Mouse (Mus musculus) liver, embryonic 12.5 days (tissue): ENCODE results near the gene Tmod3. TPM values are rescaled to one million over a fixed set of nuclear protein-coding genes. Genes with fewer than 3 reads are reported as not detected.
A peak's percentile ranks its signal among the peaks of the same experiment; 100 is the strongest.
"Not testable (repeated sequence)": the region's sequence is repeated elsewhere in the genome, so short reads cannot be mapped to it uniquely, and the experiment has no call there.

Source experiments
- ATAC-seq: fragments of 200-750 bp; cut with Nextera tagmentation; 2 replicates; pipeline ENCODE4 v1.8.0; 2017; ENCODE audit warnings: moderate number of reproducible peaks, mild to moderate bottlenecking, moderate library complexity
- H3K27ac ChIP-seq: fragments of 300-500 bp; sonication (generic); 2 replicates; pipeline ENCODE4 v1.5.1; 2016; ENCODE audit warnings: mild to moderate bottlenecking
- H3K27me3 ChIP-seq: fragments of 300-500 bp; sonication (generic); replicated peaks from 2 replicates; pipeline ENCODE4 v1.6.1; 2016; ENCODE audit warnings: mild to moderate bottlenecking, moderate library complexity
- H3K36me3 ChIP-seq: fragments of 300-500 bp; sonication (generic); 2 replicates; pipeline ENCODE4 v1.6.1; 2016; ENCODE audit warnings: mild to moderate bottlenecking, moderate library complexity
- H3K4me1 ChIP-seq: fragments of 300-500 bp; sonication (generic); 2 replicates; pipeline ENCODE4 v1.6.1; 2016
- H3K4me2 ChIP-seq: fragments of 300-500 bp; sonication (generic); 2 replicates; pipeline ENCODE4 v1.6.1; 2016; ENCODE audit warnings: mild to moderate bottlenecking, moderate library complexity
- H3K4me3 ChIP-seq: fragments of 300-500 bp; sonication (generic); 2 replicates; pipeline ENCODE4 v1.5.1; 2016; ENCODE audit warnings: mild to moderate bottlenecking, moderate library complexity
- H3K9ac ChIP-seq: fragments of 300-500 bp; sonication (generic); 2 replicates; pipeline ENCODE4 v1.6.1; 2016; ENCODE audit warnings: mild to moderate bottlenecking, moderate library complexity
- H3K9me3 ChIP-seq: fragments of 300-500 bp; sonication (generic); replicated peaks from 2 replicates; pipeline ENCODE4 v1.6.1; 2016; ENCODE audit warnings: mild to moderate bottlenecking, moderate library complexity
- WGBS: fragments of 180-500 bp; shearing (Covaris S2); methylation state at CpG from one replicate; pipeline ENCODE4 v1.1.7; 2016; ENCODE audit not compliant: insufficient replicate concordance; 5-methylcytosine and 5-hydroxymethylcytosine counted together
- polyA plus RNA-seq: library from polyadenylated mRNA; unstranded; fragments of >200 nt; fragmentation: Nextera tagmentation; extraction: Ambion mirVana; gene quantifications from 2 replicates; pipeline ENCODE4 v1.2.1, GENCODE M21; 2016

Tmod3 gene
- polyA plus RNA-seq, 1 experiment from 2014 or later, result 37.6 TPM

DNA sequence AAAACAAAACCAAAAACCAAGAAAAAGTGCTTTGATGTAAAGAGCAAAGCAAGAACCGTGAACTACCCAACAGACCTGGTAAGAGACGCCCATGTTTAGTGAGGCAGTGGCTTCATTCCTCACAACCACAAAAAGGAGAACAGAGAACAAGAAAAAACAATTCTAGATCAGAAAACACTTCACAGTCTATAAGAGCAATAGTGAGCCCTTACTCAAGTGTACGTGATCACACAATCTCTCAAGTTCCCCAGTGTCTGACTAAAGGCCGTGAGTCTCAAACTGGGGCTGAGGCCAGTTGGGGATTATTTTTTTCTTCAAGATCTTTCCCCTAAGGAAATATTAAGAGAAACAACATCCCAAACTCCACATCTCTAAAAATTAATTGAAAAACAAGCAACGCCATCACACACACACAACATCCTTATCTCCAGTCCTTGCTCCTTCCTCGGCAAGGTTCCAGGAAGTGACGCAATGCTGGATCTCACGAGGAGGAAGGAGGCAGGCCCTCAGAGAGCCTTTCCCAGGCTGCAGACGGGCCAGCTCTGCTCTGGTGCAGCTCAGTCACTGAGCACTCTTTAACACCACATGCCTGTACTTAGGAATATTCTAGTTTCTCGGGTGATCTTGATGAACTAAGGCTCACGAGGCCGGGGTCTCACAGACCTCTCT, 12.4 kb downstream of the Tmod3 start:
- no peaks in the 10 kb centered on the region for H3K9me3 ChIP-seq
- no peak overlapping the region for H3K27ac ChIP-seq
- H3K36me3 ChIP-seq, result no peaks in the 10 kb centered on the region
- H3K4me3 ChIP-seq, result no peak overlapping the region
- peaks cover 61% of the 10 kb centered on the region for H3K4me1 ChIP-seq
- ATAC-seq, result peak; percentile 79
- no peaks in the 10 kb centered on the region for H3K27me3 ChIP-seq
- peak overlapping the region; percentile 52 for H3K4me2 ChIP-seq
- H3K9ac ChIP-seq, result peak overlapping the region; percentile 15
- WGBS, result 43% methylated on average over 12 of the region's 12 CpGs

DNA sequence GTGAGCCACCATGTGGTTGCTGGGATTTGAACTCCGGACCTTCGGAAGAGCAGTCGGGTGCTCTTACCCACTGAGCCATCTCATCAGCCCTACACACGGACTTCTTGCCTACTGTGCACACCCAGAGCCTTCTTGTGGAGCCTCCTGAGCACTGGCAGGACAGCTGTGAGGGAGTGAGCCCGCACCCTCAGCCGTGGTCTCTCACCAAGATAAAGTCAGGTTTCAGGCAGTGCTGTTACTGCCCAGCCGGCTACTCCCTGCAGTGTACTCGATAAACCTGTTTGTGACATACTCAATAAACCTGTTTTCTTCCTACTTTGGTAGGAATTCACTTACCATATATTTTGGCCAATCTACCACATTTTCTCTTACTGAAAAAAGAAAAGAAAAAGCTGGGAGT, 13.9 kb downstream of the Tmod3 start:
- Histone ChIP-seq H3K4me1 (peaks cover 62% of the 10 kb centered on the region), H3K27ac (no peak overlapping the region), H3K4me2 (no peak overlapping the region), H3K9ac (no peak overlapping the region), H3K27me3 (no peaks in the 10 kb centered on the region), H3K36me3 (no peaks in the 10 kb centered on the region), H3K9me3 (no peaks in the 10 kb centered on the region), H3K4me3 (no peak overlapping the region)
- peak; percentile 79 for ATAC-seq
- 45% methylated on average over 8 of the region's 8 CpGs for WGBS

DNA sequence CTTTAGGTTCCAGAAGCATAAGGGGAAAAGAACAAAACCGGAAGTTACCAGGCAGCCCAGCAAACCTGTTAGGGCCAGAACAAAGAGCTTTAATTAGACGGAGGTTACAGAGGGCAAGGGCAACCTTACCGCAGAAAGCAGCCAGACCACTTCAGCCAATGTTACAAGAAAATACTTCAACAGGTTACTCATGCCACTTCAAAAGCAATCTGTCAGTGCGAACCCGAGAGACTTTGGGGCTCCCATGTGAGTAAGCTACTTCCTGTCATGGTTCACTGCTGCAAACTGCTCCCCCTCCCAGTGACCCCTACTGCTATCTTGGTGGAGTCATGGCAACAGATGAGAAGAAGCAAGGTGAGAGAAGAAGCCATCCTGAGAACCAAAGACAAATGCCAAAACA, 18.0 kb downstream of the Tmod3 start:
- ATAC-seq, result no peak
- no peaks in the 10 kb centered on the region for H3K9me3 ChIP-seq
- H3K4me1 ChIP-seq, result peaks cover 53% of the 10 kb centered on the region
- 21% methylated on average over 5 of the region's 5 CpGs for WGBS
- H3K4me2 ChIP-seq, result no peak overlapping the region
- no peak overlapping the region for H3K9ac ChIP-seq
- H3K27ac ChIP-seq, result no peak overlapping the region
- H3K36me3 ChIP-seq, result no peaks in the 10 kb centered on the region
- H3K27me3 ChIP-seq, result no peaks in the 10 kb centered on the region
- H3K4me3 ChIP-seq, result no peak overlapping the region

DNA sequence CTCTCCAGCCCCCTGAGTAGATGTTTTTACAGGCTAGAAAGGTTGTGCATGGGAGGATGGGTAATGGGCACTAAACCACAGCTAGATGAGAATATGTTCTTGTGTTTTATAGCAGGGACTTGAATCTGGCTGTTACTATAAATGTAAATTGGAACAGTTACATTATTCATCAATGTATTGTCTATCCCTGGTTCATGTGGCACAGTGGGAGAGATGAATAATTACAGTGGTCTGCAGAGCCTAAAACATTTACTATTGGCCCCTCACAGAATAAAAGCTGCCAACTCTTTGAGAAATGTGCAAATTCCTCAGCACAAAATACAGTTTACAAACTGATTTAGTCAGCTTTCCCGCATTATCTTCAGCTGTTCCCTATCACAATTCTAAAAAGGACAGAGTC, 23.0 kb downstream of the Tmod3 start:
- Histone ChIP-seq H3K36me3 (peaks cover 4% of the 10 kb centered on the region; the same call in 1 of the 2 replicates), H3K9ac (no peak overlapping the region), H3K9me3 (no peaks in the 10 kb centered on the region), H3K4me1 (peaks cover 15% of the 10 kb centered on the region), H3K27ac (no peak overlapping the region), H3K4me3 (no peak overlapping the region), H3K4me2 (no peak overlapping the region), H3K27me3 (no peaks in the 10 kb centered on the region)
- 78% methylated on average over 1 of the region's 1 CpGs for WGBS
- ATAC-seq, result no peak

DNA sequence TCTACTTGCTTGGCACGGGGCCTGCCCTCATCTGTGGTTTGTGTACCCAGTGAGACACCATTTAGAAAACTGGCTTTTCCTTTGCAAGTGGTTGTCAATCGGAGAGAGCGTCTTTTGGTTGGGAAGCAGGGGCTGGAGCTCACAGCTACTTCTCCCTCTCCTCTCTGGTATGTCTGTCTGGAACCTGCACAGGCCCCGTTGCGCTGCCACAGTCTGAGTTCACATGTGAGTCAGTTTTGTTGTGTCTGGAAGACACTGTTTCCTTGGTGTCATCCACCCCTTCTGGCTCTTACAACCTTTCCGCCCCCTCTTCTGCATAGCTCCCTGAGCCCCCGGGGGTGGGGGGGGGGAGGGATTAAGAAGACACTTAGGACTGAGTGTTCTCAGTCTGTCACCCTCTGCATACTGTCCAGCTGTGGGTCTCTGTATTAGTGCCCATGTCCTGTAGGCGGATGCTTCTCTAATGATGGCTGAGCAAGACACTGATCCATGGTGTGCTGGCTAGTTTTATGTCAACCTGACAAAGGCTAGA, 25.0 kb downstream of the Tmod3 start:
- ATAC-seq, result no peak
- no peak overlapping the region for H3K9ac ChIP-seq
- H3K36me3 ChIP-seq, result peaks cover 8% of the 10 kb centered on the region
- no peak overlapping the region for H3K4me2 ChIP-seq
- no peak overlapping the region for H3K27ac ChIP-seq
- peaks cover 12% of the 10 kb centered on the region for H3K4me1 ChIP-seq
- 81% methylated on average over 8 of the region's 8 CpGs for WGBS
- no peak overlapping the region for H3K4me3 ChIP-seq
- no peaks in the 10 kb centered on the region for H3K27me3 ChIP-seq
- no peaks in the 10 kb centered on the region for H3K9me3 ChIP-seq

DNA sequence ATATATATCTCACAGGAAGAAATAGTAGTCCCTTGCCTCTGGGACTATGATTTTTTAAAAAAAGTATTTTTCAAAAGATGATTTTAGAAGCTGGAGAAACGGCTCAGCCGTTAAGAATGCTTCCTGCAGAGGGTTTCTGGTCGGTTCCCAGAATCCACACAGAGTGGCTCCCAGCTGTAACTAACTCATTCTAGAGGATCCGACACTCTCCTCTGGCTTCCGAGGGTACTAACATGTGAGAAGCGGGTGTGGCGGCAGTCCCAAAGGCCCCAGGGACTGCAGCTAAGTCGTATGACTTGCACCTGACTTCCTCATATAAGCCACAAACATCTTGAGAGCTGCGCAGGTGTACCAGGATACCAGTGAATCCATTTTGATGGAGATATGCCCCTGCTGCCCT, 26.5 kb downstream of the Tmod3 start:
- H3K9me3 ChIP-seq, H3K27me3 ChIP-seq, ATAC-seq, H3K9ac ChIP-seq, H3K4me2 ChIP-seq, H3K27ac ChIP-seq, H3K4me3 ChIP-seq: not testable (repeated sequence)
- peaks cover 18% of the 10 kb centered on the region for H3K36me3 ChIP-seq
- H3K4me1 ChIP-seq, result peaks cover 12% of the 10 kb centered on the region
- WGBS, result 66% methylated on average over 9 of the region's 9 CpGs

DNA sequence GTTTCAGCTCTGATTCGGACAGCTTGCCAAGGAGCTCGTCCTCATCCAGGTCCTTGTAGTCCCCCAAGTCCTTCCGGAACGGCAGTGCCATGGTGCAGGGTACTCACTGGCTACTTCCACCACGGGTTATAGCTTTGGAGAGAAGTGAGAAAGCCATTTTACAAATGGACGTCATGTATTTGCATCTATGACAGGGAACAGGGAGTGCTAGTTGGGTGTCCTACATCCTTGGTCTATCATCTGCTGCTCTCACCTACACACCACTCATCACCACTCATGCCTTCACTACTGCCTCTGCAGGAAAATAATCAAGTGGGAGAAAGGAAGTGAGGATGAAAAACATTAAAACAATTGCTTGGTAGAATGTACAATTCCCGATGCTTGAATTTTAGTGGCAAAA, 27.0 kb downstream of the Tmod3 start:
- peaks cover 12% of the 10 kb centered on the region for H3K4me1 ChIP-seq
- no peak overlapping the region for H3K27ac ChIP-seq
- H3K4me3 ChIP-seq, result no peak overlapping the region
- no peaks in the 10 kb centered on the region for H3K9me3 ChIP-seq
- H3K4me2 ChIP-seq, result no peak overlapping the region
- ATAC-seq, result no peak
- peaks cover 18% of the 10 kb centered on the region for H3K36me3 ChIP-seq
- 85% methylated on average over 7 of the region's 7 CpGs for WGBS
- no peaks in the 10 kb centered on the region for H3K27me3 ChIP-seq
- no peak overlapping the region for H3K9ac ChIP-seq

DNA sequence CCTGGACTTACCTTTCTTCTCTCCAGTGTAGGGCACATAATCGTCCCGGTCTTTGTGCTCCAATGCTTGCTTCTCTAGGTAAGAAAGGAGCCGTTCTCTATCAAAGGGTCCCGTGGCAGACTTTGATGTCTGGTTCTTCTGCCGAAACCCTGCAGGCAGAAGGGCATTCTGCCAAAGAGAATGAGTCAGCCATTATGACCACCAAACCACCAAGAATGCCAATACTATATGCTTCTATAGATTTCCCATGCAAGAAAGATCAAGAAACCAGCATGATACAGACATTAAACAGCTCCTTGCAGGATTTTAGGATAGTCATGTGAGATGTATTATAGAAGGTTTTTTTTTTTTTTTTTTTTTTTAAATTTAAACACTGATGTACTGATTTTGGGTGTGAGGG, 30.1 kb downstream of the Tmod3 start:
- 84% methylated on average over 5 of the region's 5 CpGs for WGBS

DNA sequence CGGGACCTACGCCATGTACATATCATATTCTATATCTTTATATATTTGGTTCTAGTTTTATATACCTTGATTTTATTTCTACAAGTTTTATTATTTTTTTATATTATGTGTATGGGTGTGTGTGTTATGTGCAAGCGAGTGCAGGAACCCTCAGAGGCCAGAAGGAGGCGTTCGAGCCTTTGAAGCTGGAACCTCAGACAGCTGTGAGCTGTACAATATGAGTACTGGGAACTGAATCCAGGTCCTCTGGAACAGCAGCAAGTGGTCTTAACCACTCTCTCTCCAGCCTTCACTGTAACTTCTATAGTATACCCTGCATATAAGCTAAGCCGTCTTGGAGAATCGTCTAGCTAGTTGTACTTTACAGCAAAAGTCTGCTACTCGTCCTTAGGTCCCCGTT, 31.4 kb downstream of the Tmod3 start:
- 91% methylated on average over 9 of the region's 9 CpGs for WGBS
- ATAC-seq, result no peak
- H3K9me3 ChIP-seq, result no peaks in the 10 kb centered on the region
- H3K9ac ChIP-seq, result no peak overlapping the region
- no peaks in the 10 kb centered on the region for H3K27me3 ChIP-seq
- H3K4me2 ChIP-seq, result no peak overlapping the region
- H3K36me3 ChIP-seq, result peaks cover 14% of the 10 kb centered on the region
- H3K4me1 ChIP-seq, result peaks cover 9% of the 10 kb centered on the region
- no peak overlapping the region for H3K4me3 ChIP-seq
- H3K27ac ChIP-seq, result no peak overlapping the region; the same call in 1 of the 2 replicates

More for the DNA sequence above, 30.1 kb downstream of the Tmod3 start:
- no peak overlapping the region for H3K9ac ChIP-seq
- no peaks in the 10 kb centered on the region for H3K9me3 ChIP-seq
- no peaks in the 10 kb centered on the region for H3K27me3 ChIP-seq
- H3K4me2 ChIP-seq, result no peak overlapping the region
- ATAC-seq, result no peak
- peaks cover 9% of the 10 kb centered on the region for H3K4me1 ChIP-seq
- no peak overlapping the region for H3K27ac ChIP-seq
- H3K36me3 ChIP-seq, result peaks cover 15% of the 10 kb centered on the region
- H3K4me3 ChIP-seq, result no peak overlapping the region

DNA sequence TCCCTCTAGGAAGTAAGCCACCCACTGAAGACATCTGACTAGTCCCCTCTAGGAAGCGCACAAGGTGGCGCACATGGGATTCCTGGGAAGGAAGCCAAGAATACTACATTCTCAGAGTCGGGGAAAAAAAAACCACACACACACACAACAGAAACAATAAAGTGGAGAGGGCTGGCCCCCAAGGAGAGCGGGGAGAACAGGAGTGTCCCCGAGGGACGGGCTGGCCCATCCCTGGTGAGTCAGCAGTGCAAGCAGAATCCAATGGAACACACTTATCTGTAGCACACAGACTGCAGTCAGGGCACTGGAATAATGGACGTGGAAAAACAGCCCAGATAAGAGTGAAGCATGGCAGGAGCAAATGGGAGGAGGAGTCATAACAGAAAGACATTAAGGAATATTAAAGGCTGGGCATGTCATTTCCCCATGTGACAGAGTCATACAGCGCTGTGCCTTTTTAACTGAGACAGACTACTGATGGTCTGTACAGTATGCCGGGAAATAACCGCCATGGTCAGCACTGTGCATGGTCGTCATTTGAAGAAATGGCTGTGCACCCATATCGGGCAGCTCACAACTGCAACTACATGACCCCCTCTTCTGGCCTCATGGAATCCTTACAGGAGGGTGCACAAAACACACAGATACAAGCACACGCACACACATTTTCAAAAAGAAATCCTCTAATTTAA, 31.9 kb downstream of the Tmod3 start:
- 66% methylated on average over 13 of the region's 13 CpGs for WGBS

DNA sequence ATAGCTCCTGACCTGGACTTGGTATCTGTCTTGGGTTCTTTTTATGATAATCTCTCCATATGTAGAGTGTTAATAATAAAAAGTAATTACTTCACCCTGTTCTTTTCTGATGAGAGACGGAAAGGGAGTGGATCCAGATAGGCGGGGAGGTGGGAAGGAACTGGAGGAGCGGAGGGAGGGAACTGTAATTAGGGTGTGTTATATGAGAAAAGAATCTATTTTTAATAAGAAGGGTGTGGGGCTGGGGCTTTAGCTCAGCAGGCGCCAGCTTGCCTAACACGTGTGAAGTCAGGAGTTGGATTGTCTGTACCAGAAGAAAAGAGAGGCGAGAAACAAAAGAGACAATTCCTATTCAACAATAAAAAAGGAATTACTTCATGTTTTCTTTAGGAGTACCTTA, 35.8 kb downstream of the Tmod3 start:
- no peak overlapping the region for H3K4me2 ChIP-seq
- no peak overlapping the region for H3K9ac ChIP-seq
- peaks cover 9% of the 10 kb centered on the region for H3K4me1 ChIP-seq
- no peak overlapping the region for H3K4me3 ChIP-seq
- H3K27ac ChIP-seq, result no peak overlapping the region
- no peaks in the 10 kb centered on the region for H3K9me3 ChIP-seq
- ATAC-seq, result no peak
- WGBS, result 75% methylated on average over 6 of the region's 6 CpGs
- peaks cover 10% of the 10 kb centered on the region for H3K36me3 ChIP-seq
- no peaks in the 10 kb centered on the region for H3K27me3 ChIP-seq

More for the DNA sequence above, 31.9 kb downstream of the Tmod3 start:
- ATAC-seq, result peak; percentile 97
- Histone ChIP-seq H3K4me1 (peaks cover 9% of the 10 kb centered on the region), H3K36me3 (peaks cover 14% of the 10 kb centered on the region), H3K4me2 (peak overlapping the region; percentile 31), H3K9ac (no peak overlapping the region), H3K4me3 (no peak overlapping the region), H3K27ac (peak overlapping the region; percentile 53; the same call in 1 of the 2 replicates), H3K27me3 (no peaks in the 10 kb centered on the region), H3K9me3 (no peaks in the 10 kb centered on the region)

DNA sequence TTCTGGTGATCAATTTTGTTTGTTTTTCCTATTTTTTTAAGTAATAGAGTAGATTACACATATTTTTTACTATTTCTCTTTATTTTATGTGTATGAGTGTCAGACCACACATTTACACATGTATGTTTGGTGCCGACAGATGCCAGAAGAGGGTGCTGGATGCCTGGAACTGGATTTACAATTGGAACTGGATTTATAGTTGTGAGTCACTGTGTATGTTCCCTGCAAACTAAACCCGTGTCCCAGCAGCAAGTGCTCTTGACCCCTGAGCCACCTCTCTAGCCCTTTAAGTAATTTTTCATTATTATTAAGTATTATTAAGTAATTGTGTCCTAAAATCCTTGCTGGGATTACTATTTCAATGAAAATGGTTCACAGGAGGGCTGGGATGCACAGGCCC, 37.2 kb downstream of the Tmod3 start:
- H3K4me2 ChIP-seq, result no peak overlapping the region
- H3K27ac ChIP-seq, result no peak overlapping the region
- no peaks in the 10 kb centered on the region for H3K27me3 ChIP-seq
- H3K4me3 ChIP-seq, result no peak overlapping the region
- H3K36me3 ChIP-seq, result peaks cover 4% of the 10 kb centered on the region; the same call in 1 of the 2 replicates
- ATAC-seq, result no peak
- H3K9me3 ChIP-seq, result no peaks in the 10 kb centered on the region
- H3K4me1 ChIP-seq, result peaks cover 2% of the 10 kb centered on the region
- H3K9ac ChIP-seq, result no peak overlapping the region
- 69% methylated on average over 2 of the region's 2 CpGs for WGBS
